Mouse (Mus musculus) heart, postnatal 0 days (tissue): ENCODE measurements around the gene Amot.

Experiments
- CTCF ChIP-seq: IDR thresholded peaks from 2 replicates; pipeline ENCODE4 v1.5.1; 2016; ENCODE audit warnings: antibody characterized with exemption, control low read depth, low read depth
- EP300 ChIP-seq: IDR thresholded peaks from 2 replicates; pipeline ENCODE4 v1.6.1; 2016; ENCODE audit warnings: antibody characterized with exemption, low read depth

GRCm38 (mm10) chrX:145479942-145480341, 25.0 kb downstream of the Amot start:
- TF ChIP-seq CTCF (no peak), EP300 (no peak)
